Mouse (Mus musculus): ENCODE measurements around the gene Fam104a. TPM values are rescaled to one million over a fixed set of nuclear protein-coding genes. Genes with fewer than 3 reads are reported as not detected.
A peak's percentile ranks its signal among the peaks of the same experiment; 100 is the strongest.

The Fam104a gene
- polyA plus RNA-seq, 2 experiments = 25.0 to 44.5 TPM

DNA sequence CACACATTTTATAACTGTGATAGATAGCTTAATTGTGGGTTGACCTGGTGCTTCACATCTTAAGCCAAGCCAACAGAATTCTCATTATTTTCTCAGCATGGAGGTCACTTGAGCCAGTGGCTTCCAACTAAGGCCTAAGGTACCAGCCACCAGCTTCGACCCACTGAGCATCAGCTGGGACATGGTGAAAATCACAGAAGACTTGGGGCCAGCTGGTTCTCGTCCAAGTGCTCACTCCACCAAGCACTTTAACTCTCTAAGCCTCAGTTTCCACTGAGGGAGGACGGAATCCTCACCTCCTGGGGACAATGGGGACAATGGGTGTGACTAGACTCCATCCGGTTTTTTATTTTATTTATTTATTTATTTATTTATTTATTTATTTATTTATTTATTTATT, 61.9 kb downstream of the Fam104a start:
- H3K27me3 ChIP-seq (ENCODE audit: control insufficient read depth, insufficient read depth, low read length) = peaks cover 24% of the 10 kb centered on the region
- H3K27ac ChIP-seq = no peak overlapping the region
- no peaks in the 10 kb centered on the region for H3K9me3 ChIP-seq (ENCODE audit: control insufficient read depth, low read length)
- WGBS (ENCODE audit: insufficient replicate concordance) = 56% methylated on average over 4 of the region's 4 CpGs
- TF ChIP-seq CTCF (IDR thresholded peaks at IDR 0.05; ENCODE audit: low read depth) (no peak), EP300 (IDR thresholded peaks at IDR 0.05; ENCODE audit: low read depth) (no peak)
- H3K36me3 ChIP-seq (replicated peaks; ENCODE audit: control insufficient read depth, insufficient read depth, low read depth) = no peaks in the 10 kb centered on the region
- no peak overlapping the region for H3K4me3 ChIP-seq (ENCODE audit: insufficient read depth in 1 of 2, low read depth in 2 of 2, low read length in 2 of 2)
- ATAC-seq (ENCODE audit: insufficient read depth) = no peak
- no peak for DNase-seq (ENCODE audit: low read depth in 3 of 3, low spot score in 3 of 3)
- peaks cover 0 to 6% of the 10 kb centered on the region in 2 experiments; a peak in 2 of 4 replicates for H3K4me1 ChIP-seq (replicated peaks; ENCODE audit: control insufficient read depth in 2 of 2, insufficient read depth in 2 of 2, low read length in 1 of 2)
- no peak overlapping the region for H3K4me2 ChIP-seq (ENCODE audit: low read depth)
- H3K9ac ChIP-seq (replicated peaks) = no peak overlapping the region

DNA sequence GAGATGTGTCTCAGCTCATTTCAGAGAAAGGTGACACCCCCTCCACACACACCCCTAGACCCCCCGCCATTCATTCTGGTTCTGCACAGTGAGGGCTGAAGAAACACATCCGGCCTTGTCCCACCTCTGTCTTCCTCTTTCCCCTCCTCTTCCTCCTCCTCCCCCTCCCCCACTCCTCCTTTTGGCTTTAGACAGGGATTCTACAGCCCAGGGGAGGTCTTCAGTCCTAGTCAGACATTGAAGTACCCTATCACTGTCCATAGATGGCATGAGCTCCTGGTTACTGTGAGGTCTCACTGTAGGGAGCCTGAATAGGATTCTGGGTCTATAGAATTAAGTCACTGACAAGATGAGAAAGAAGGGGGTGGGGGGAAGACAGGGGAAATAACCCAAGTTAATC, 63.0 kb downstream of the Fam104a start:
- Histone ChIP-seq H3K4me1 (replicated peaks; ENCODE audit: control insufficient read depth in 2 of 2, insufficient read depth in 2 of 2, low read length in 1 of 2) (peaks cover 0 to 8% of the 10 kb centered on the region in 2 experiments; a peak in 2 of 4 replicates), H3K27me3 (ENCODE audit: control insufficient read depth, insufficient read depth, low read length) (peaks cover 24% of the 10 kb centered on the region), H3K36me3 (replicated peaks; ENCODE audit: control insufficient read depth, insufficient read depth, low read depth) (no peaks in the 10 kb centered on the region), H3K4me3 (ENCODE audit: insufficient read depth in 1 of 2, low read depth in 2 of 2, low read length in 2 of 2) (no peak overlapping the region), H3K4me2 (ENCODE audit: low read depth) (no peak overlapping the region), H3K9me3 (ENCODE audit: control insufficient read depth, low read length) (no peaks in the 10 kb centered on the region), H3K9ac (replicated peaks) (no peak overlapping the region), H3K27ac (no peak overlapping the region)
- TF ChIP-seq EP300 (IDR thresholded peaks at IDR 0.05; ENCODE audit: low read depth) = no peak
- TF ChIP-seq CTCF (IDR thresholded peaks at IDR 0.05; ENCODE audit: low read depth) = no peak
- DNase-seq (ENCODE audit: low read depth in 3 of 3, low spot score in 3 of 3) = no peak
- ATAC-seq (ENCODE audit: insufficient read depth) = no peak
- WGBS (ENCODE audit: insufficient replicate concordance) = 24% methylated on average over 2 of the region's 2 CpGs

DNA sequence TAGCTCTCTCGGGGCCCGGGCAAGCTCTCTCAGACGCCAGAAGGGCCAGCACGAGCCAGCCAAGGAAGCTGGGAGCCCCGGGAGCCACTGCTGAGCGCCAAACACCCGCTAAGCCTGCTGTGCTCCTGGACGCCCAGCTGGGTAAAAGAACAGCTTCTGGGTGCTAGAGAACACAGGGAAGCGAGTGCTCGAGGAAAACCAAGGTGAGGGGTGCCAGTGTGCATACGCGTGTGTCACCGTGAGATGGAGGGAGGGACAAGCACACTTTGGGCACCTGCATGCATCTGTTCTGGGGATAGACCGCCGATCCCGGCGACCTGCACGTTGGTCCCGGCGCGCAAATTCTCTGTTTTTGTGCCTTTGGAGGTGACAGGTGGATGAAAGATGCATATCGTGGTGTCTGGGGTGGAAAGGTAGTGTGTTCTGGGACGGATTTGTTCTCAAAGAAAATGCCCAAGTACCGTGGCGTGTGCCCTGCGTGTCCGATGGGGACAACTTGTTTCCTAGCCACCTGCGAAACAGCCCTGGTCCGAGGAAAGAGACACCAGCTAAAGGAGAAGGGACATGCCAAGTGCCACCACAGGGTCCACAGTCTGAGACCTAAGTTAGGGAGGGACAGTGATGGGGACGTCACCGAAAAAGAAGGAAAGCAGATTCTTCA, 64.4 kb downstream of the Fam104a start:
- WGBS (ENCODE audit: insufficient replicate concordance) = 4% methylated on average over 31 of the region's 31 CpGs
- H3K27ac ChIP-seq = no peak overlapping the region
- H3K9me3 ChIP-seq (ENCODE audit: control insufficient read depth, low read length) = no peaks in the 10 kb centered on the region

GRCm38 (mm10) chr11:113618672-113619419, 65.1 kb downstream of the Fam104a start, which contains the start of gene Sstr2:
Gene Sstr2, plus strand, starts transcription at chr11:113619342.
- TF ChIP-seq CTCF (IDR thresholded peaks at IDR 0.05; ENCODE audit: low read depth) (no peak), EP300 (IDR thresholded peaks at IDR 0.05; ENCODE audit: low read depth) (no peak)
- DNase-seq (ENCODE audit: low read depth in 3 of 3, low spot score in 3 of 3) = no peak
- peak within 1 kb of the TSS; percentile 39 to 52 for H3K4me3 ChIP-seq (ENCODE audit: insufficient read depth in 1 of 2, low read depth in 2 of 2, low read length in 2 of 2)

More for the DNA sequence above, 64.4 kb downstream of the Fam104a start:
- ATAC-seq (ENCODE audit: insufficient read depth) (no peak), DNase-seq (ENCODE audit: low read depth in 3 of 3, low spot score in 3 of 3) (no peak)
- Histone ChIP-seq H3K4me1 (replicated peaks; ENCODE audit: control insufficient read depth in 2 of 2, insufficient read depth in 2 of 2, low read length in 1 of 2) (peaks cover 0 to 8% of the 10 kb centered on the region in 2 experiments; a peak in 2 of 4 replicates), H3K4me2 (ENCODE audit: low read depth) (peak overlapping the region; percentile 55), H3K4me3 (ENCODE audit: insufficient read depth in 1 of 2, low read depth in 2 of 2, low read length in 2 of 2) (peak overlapping the region; percentile 39 to 52), H3K27me3 (ENCODE audit: control insufficient read depth, insufficient read depth, low read length) (peaks cover 24% of the 10 kb centered on the region), H3K9ac (replicated peaks) (no peak overlapping the region), H3K36me3 (replicated peaks; ENCODE audit: control insufficient read depth, insufficient read depth, low read depth) (no peaks in the 10 kb centered on the region)
- TF ChIP-seq EP300 (IDR thresholded peaks at IDR 0.05; ENCODE audit: low read depth) = no peak
- no peak for TF ChIP-seq CTCF (IDR thresholded peaks at IDR 0.05; ENCODE audit: low read depth)

DNA sequence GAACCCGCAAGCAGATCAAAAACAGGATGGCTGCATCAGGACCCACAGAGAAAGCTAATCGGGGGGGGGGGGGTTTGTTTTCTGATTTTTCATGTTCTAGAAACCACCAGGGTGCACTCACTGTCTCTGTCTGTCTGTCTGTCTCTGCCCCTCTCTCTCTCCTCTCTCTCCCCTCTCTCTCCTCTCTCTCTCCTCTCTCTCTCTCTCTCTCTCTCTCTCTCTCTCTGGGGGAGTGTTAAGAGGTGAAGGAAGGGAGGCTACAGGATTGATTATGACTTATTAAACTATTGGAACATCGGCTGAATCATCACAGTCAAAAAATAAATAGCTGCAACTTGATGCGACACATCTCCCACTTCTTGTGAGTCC, 65.7 kb downstream of the Fam104a start:
- Histone ChIP-seq H3K9me3 (ENCODE audit: control insufficient read depth, low read length) (no peaks in the 10 kb centered on the region), H3K27ac (no peak overlapping the region), H3K27me3 (ENCODE audit: control insufficient read depth, insufficient read depth, low read length) (peaks cover 24% of the 10 kb centered on the region), H3K4me1 (replicated peaks; ENCODE audit: control insufficient read depth in 2 of 2, insufficient read depth in 2 of 2, low read length in 1 of 2) (peaks cover 0 to 8% of the 10 kb centered on the region in 2 experiments; a peak in 2 of 4 replicates), H3K4me3 (ENCODE audit: insufficient read depth in 1 of 2, low read depth in 2 of 2, low read length in 2 of 2) (no peak overlapping the region), H3K4me2 (ENCODE audit: low read depth) (peak overlapping the region; percentile 55), H3K9ac (replicated peaks) (no peak overlapping the region), H3K36me3 (replicated peaks; ENCODE audit: control insufficient read depth, insufficient read depth, low read depth) (no peaks in the 10 kb centered on the region)
- TF ChIP-seq EP300 (IDR thresholded peaks at IDR 0.05; ENCODE audit: low read depth) (no peak), CTCF (IDR thresholded peaks at IDR 0.05; ENCODE audit: low read depth) (no peak)
- ATAC-seq (ENCODE audit: insufficient read depth) (no peak), DNase-seq (ENCODE audit: low read depth in 3 of 3, low spot score in 3 of 3) (no peak)
- WGBS (ENCODE audit: insufficient replicate concordance) = 32% methylated on average over 4 of the region's 4 CpGs

More at GRCm38 (mm10) chr11:113618672-113619419, 65.1 kb downstream of the Fam104a start, which contains the start of gene Sstr2:
- Histone ChIP-seq H3K27ac (no peak within 1 kb of the TSS), H3K9ac (replicated peaks) (no peak within 1 kb of the TSS), H3K4me1 (replicated peaks; ENCODE audit: control insufficient read depth in 2 of 2, insufficient read depth in 2 of 2, low read length in 1 of 2) (peaks cover 0 to 8% of the 10 kb centered on the region in 2 experiments; a peak in 2 of 4 replicates), H3K27me3 (ENCODE audit: control insufficient read depth, insufficient read depth, low read length) (peaks cover 24% of the 10 kb centered on the region), H3K36me3 (replicated peaks; ENCODE audit: control insufficient read depth, insufficient read depth, low read depth) (no peaks in the 10 kb centered on the region), H3K9me3 (ENCODE audit: control insufficient read depth, low read length) (no peaks in the 10 kb centered on the region), H3K4me2 (ENCODE audit: low read depth) (peak within 1 kb of the TSS; percentile 55)
- ATAC-seq (ENCODE audit: insufficient read depth) = peak; percentile 50
- 1% methylated on average over 54 of the region's 54 CpGs for WGBS (ENCODE audit: insufficient replicate concordance)
